Mouse (Mus musculus): Measurements from ENCODE around the gene Slc29a3.

DNA sequence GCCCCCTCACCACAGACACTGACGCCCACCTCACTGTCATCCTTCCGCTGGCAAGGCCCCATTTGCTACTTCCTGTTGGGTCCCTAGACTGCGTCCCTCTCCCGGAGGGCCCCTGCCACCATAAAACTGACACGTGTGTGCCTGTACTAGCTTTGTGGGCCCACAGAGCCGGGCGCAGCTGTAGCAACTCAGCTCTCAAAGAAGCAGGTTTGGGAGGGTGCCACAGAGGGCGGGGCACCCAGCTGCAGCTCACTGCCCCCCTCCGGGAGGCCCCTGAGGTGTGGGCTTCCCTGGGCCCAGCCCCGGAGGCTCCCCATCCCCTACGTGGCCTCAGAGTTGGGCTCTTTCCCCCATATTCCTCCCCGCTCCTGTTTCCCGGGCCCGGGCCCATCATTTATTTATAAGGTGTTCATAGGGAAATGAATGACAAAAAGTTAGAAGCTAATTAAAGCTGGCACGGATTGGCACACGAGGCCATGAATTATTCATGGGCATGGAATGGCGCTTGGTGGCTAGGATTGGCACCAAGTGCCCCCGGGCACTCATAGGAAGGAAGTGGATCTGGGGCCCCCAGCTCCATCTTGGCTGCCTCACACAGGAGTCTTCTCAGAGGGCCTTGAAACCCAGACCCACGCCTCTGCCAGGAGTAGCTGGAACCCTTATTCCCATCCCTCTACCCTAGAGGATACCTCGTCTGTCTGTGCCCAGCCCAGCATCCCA is 60.8 kb downstream of the Slc29a3 start:
- TF ChIP-seq EP300 (IDR thresholded peaks at IDR 0.05), result no peak
- no peak for TF ChIP-seq CTCF (IDR thresholded peaks at IDR 0.05)

Measured in lung, postnatal 0 days (tissue).